Mouse (Mus musculus): Measurements from ENCODE around the gene 2810408A11Rik. TPM values are rescaled to one million over a fixed set of nuclear protein-coding genes. Genes with fewer than 3 reads are reported as not detected.
"Not testable (repeated sequence)": the region's sequence is repeated elsewhere in the genome, so short reads cannot be mapped to it uniquely, and the experiment has no call there.

2810408A11Rik gene
- total RNA-seq, 2 experiments from 2014 or later, result 8.3 to 10.7 TPM

DNA sequence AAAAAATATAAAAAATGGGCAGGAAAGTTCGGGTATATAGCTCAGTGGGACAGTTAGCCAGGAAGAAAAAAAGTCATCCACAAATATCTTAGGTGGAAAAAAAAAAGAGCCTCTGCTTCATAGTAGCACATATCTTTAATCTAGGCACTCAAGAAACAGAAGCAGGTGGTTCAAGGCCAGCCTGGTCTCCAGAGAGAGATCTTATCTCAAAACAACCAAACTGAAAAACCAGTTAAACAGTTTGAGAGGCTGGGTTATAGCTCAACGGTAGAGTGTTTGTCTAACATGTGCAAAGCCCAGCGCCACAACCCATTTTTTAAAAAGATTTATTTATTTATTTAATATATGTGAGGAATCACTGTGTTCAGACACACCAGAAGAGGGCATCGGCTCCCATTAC lies 32.3 kb upstream of the 2810408A11Rik start:
- intact Hi-C loops (cut with DNase I), result loop anchor here (5.0 to 10.0 kb wide), 2 partner anchors 52 to 279 kb away; partner anchors contain the start of genes Ctdnep1, Elp5 and Slc16a11
- no peak for DNase-seq

DNA sequence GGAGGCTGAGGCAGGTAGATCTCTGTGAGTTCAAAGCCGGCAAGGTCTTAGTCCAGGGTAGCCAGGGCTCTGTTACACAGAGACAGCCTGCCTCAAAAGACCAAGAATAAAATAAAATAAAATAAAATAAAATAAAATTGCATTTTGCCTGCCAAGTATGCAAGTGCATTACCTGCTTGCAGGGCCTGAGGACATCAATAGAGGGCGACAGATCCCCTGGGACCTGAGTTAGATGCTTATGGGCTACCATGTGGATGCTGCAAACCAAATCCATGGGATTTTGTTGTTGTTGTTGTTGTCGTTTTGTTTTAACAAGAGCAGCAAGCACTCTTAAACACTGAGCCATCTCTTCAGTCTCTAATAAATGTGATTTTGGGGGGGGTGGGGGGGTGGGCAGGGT lies 31.5 kb upstream of the 2810408A11Rik start:
- no peak for DNase-seq
- intact Hi-C loops (cut with DNase I), result loop anchor here (5.0 to 10.0 kb wide), 2 partner anchors 53 to 280 kb away; partner anchors contain the start of genes Ctdnep1, Elp5 and Slc16a11

DNA sequence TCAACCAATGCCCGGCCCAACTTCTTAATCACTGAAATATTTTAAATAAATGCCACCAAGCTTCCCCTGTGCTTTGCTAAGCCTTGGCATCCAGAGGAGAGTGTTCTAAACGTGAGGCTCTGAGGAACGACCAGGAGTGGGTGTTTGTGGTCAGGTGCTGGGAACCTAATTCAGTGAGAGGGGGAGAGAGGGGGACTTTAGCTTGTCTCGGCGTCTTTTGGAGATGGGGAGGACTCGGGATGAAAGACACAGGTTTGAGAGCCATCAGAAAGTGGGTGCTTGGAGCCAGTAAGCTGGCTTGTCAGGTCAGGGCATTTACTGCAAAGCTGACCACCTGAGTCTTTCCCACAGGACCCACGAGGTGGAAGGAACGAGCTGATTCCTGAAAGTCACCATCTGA lies 31.0 kb upstream of the 2810408A11Rik start:
- intact Hi-C loops (cut with DNase I), result loop anchor here (5.0 to 10.0 kb wide), 2 partner anchors 53 to 281 kb away; partner anchors contain the start of genes Ctdnep1, Elp5 and Slc16a11
- no peak for DNase-seq

- intact Hi-C loops (cut with DNase I), result loop anchor here (5.0 to 10.0 kb wide), 2 partner anchors 54 to 281 kb away; partner anchors contain the start of genes Ctdnep1, Elp5 and Slc16a11
- no peak for DNase-seq
Observed at GRCm38 (mm10) chr11:69930967-69931537, 30.3 kb upstream of the 2810408A11Rik start.

DNA sequence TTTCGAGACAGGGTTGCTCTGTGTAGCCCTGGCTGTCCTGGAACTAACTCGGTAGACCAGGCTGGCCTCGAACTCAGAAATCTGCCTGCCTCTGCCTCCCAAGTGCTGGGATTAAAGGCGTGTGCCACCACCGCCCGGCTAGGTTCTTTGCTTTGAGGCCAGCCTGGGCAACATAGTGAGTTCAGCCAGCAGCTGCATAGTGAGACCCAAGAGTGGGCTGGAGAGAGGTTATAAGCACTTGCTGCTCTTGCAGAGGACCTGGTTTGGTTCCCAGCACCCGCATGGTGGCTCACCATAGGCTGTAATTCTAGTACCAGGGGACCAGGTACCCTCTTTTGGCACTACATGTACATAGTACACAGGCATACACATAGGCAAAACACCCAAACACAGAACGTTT lies 29.4 kb upstream of the 2810408A11Rik start:
- intact Hi-C loops (cut with DNase I), result loop anchor here (5.0 to 10.0 kb wide), 2 partner anchors 55 to 282 kb away; partner anchors contain the start of genes Ctdnep1, Elp5 and Slc16a11
- DNase-seq, result not testable (repeated sequence)

DNA sequence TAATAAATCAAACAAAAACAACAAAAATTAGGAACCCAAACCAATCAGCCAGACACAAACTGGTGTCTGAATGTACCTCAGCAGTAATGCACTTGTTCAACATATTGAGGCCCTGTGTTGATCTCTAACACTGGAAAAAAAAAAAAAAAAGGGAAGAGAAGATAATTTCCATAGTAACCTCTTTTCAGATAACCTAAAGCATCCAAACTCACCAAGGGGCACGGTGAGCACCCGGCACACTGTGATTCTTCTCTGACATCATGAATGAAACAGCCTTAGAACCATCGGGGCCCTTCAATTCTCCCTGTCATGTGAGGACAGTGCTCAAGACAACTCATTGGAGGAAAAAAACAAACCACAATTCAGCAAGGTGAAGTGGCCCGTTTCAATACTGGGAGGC lies 28.9 kb upstream of the 2810408A11Rik start:
- intact Hi-C loops (cut with DNase I), result loop anchor here (5.0 to 10.0 kb wide), 2 partner anchors 55 to 283 kb away; partner anchors contain the start of genes Ctdnep1, Elp5 and Slc16a11
- no peak for DNase-seq

GRCm38 (mm10) chr11:69927501-69927900 lies 26.7 kb upstream of the 2810408A11Rik start:
- intact Hi-C loops (cut with DNase I), result no loop called here

GRCm38 (mm10) chr11:69922796-69923195 lies 22.0 kb upstream of the 2810408A11Rik start:
- DNase-seq, result no peak
- intact Hi-C loops (cut with DNase I), result no loop called here

More at GRCm38 (mm10) chr11:69927501-69927900, 26.7 kb upstream of the 2810408A11Rik start:
- DNase-seq, result no peak

- DNase-seq, result no peak
- intact Hi-C loops (cut with DNase I), result no loop called here
Observed at GRCm38 (mm10) chr11:69922012-69922756, 21.4 kb upstream of the 2810408A11Rik start.

GRCm38 (mm10) chr11:69921114-69922011 lies 20.6 kb upstream of the 2810408A11Rik start, which contains the start of gene Eif5a:
Gene Eif5a (minus strand): TSS chr11:69921958.
- DNase-seq, result peak; percentile 100
- intact Hi-C loops (cut with DNase I), result no loop called here

- DNase-seq, result peak; percentile 67
- intact Hi-C loops (cut with DNase I), result no loop called here
Observed at GRCm38 (mm10) chr11:69920266-69921031, 19.7 kb upstream of the 2810408A11Rik start.

DNA sequence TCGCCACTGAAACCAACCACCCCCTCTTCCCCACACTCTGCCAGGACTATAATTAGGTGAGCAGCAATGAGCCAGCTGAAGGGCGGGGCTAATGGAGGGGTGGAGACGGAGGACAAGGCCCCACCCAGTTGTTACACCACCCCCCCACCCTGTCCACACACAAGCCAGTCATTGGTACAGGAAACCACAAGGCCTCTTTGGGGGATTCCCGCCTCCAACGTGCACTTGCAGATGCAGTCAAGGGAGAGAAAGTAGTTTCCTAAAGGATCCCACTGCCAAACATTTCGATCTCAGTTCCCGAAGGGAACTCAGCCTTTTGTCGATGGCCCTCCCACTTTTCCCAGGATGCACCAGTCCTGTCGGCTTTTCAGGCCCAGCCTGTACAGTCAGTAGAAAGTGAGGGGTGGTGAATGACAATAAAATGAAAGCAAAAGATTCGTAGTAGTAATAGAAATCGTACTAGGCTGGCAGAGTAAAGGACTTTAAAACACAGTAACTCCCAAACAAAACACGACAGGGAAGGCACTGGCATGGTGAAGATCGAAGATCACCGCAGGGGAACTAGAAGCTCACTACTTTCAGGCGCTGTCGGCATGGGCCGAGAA lies 19.0 kb upstream of the 2810408A11Rik start:
- peak; percentile 68 for DNase-seq
- intact Hi-C loops (cut with DNase I), result no loop called here

- intact Hi-C loops (cut with DNase I), result no loop called here
- DNase-seq, result no peak
Observed at GRCm38 (mm10) chr11:69919053-69919452, 18.3 kb upstream of the 2810408A11Rik start.

GRCm38 (mm10) chr11:69918118-69918517 lies 17.3 kb upstream of the 2810408A11Rik start:
- intact Hi-C loops (cut with DNase I), result no loop called here
- no peak for DNase-seq

GRCm38 (mm10) chr11:69917379-69917948 lies 16.7 kb upstream of the 2810408A11Rik start:
- intact Hi-C loops (cut with DNase I), result no loop called here
- DNase-seq, result no peak

- intact Hi-C loops (cut with DNase I); DNase-seq: not testable (repeated sequence)
Observed at GRCm38 (mm10) chr11:69916652-69917378, 16.0 kb upstream of the 2810408A11Rik start.

DNA sequence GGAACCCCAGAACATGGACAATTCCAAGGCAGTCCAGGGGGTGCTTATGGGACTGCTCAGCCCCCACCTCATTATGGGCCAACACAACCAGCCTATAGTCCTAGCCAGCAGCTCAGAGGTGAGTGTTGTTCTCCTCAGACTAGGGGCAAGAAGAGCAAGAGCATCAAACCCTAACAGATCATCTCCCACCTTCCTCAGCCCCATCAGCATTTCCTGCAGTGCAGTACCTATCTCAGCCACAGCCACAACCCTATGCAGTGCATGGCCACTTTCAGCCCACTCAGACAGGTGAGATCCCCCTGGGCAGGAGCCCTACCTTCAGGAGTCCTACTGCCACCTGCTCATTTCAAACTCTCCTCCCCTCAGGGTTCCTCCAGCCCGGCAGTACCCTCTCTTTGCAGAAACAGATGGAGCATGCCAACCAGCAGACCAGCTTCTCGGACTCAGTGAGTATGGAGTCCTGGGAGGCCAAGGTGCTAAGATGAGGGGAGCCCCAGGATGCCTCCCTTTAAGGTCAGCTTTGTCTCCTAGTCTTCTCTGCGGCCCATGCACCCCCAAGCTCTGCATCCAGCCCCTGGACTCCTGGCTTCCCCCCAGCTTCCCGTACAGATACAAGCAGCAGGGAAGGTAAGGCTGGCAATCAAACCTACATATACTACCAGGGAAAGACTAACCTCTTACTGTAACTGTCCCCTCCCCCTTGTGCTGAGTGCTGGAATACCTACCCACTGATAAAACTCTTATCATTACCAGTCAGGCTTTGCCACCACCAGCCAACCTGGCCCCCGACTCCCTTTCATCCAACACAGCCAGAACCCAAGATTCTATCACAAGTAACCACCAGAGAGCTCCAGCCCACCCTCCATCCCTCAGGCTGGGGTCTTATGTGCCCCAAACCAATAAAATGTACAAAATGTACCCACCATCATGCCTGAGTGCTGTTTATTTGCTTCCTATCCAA lies 15.2 kb upstream of the 2810408A11Rik start:
- intact Hi-C loops (cut with DNase I), result no loop called here
- DNase-seq, result no peak

Measured in left cerebral cortex, postnatal 4 days (tissue).